8 mouse cellular contexts compared by ENCODE assay signal in the genomic region with DNA sequence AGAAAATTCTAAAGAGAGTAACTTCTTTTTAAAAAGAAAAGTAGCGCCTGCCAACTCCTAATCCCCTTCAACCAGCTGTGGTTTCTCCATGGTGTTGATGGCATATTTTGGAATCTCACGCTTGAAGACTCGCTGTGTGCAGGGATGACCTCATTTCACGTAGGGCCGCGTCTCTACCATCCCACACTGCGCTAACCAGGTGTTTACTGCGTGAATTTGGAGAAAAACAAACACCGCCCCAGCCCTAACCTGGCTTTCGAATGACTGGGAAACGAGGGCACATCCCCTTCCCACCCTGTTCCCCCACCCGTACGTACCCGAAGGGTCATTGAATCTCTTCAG. TPM values are rescaled to one million over a fixed set of nuclear protein-coding genes. Genes with fewer than 3 reads are reported as not detected.
DNase-seq lines count a peak whose midpoint lies in the region; ATAC-seq lines count a peak whose summit lies in the region.

No protein-coding gene starts in this region.

- peaks cover 31% of the 10 kb centered on the region for H3K36me3 ChIP-seq in kidney, embryonic 14.5 days (ENCODE audit: control insufficient read depth, insufficient read depth, low read length)
- H3K36me3 ChIP-seq in hindbrain, embryonic 15.5 days, result peaks cover 16% of the 10 kb centered on the region
- peaks cover 22% of the 10 kb centered on the region for H3K36me3 ChIP-seq in midbrain, embryonic 14.5 days (ENCODE audit: control insufficient read depth, insufficient read depth, low read length)

- WGBS in kidney, embryonic 14.5 days, result 1% methylated on average over 14 of the region's 14 CpGs
- WGBS in hindbrain, embryonic 15.5 days, result 1% methylated on average over 14 of the region's 14 CpGs
- WGBS in midbrain, embryonic 14.5 days, result under 1% methylated on average over 14 of the region's 14 CpGs

- DNase-seq in kidney, postnatal 14 days, result no peak
- DNase-seq in midbrain, embryonic 14.5 days, result no peak
- DNase-seq in cerebellum, postnatal 25 days, result no peak
- no peak for DNase-seq in left cerebral cortex, adult 9 months (ENCODE audit: low spot score in 2 of 2)
- no peak for DNase-seq in right cerebral cortex, postnatal 10 days (ENCODE audit: low spot score in 2 of 2)

- H3K4me2 ChIP-seq in kidney, embryonic 14.5 days (replicated peaks; ENCODE audit: low read depth, low read length), result peak overlapping the region; percentile 74
- H3K4me2 ChIP-seq in hindbrain, embryonic 15.5 days, result peak overlapping the region; percentile 90
- H3K4me2 ChIP-seq in midbrain, embryonic 14.5 days (ENCODE audit: low read length), result peak overlapping the region; percentile 73

- H3K27ac ChIP-seq in kidney, embryonic 14.5 days (ENCODE audit: low read depth, low read length), result no peak overlapping the region
- H3K27ac ChIP-seq in hindbrain, embryonic 15.5 days (replicated peaks), result no peak overlapping the region
- H3K27ac ChIP-seq in midbrain, embryonic 14.5 days (replicated peaks; ENCODE audit: low read depth, low read length), result no peak overlapping the region

- peak overlapping the region; percentile 94 for H3K4me3 ChIP-seq in kidney, embryonic 14.5 days (ENCODE audit: low read length)
- H3K4me3 ChIP-seq in hindbrain, embryonic 15.5 days, result peak overlapping the region; percentile 92
- H3K4me3 ChIP-seq in midbrain, embryonic 14.5 days (replicated peaks; ENCODE audit: low read depth, low read length), result peak overlapping the region; percentile 37

- no peak for ATAC-seq in kidney, embryonic 14.5 days (ENCODE audit: low FRiP score, low TSS enrichment)
- peak; percentile 6; the same call in 1 of the 2 replicates for ATAC-seq in common myeloid progenitor, adult 5-6 weeks (replicated peaks; ENCODE audit: low read depth, poor library complexity, severe bottlenecking)
- peak; percentile 52 for ATAC-seq in hindbrain, embryonic 15.5 days (ENCODE audit: low FRiP score, low read depth)
- no peak; the same call in 1 of the 2 replicates for ATAC-seq in midbrain, embryonic 14.5 days (ENCODE audit: low FRiP score, low TSS enrichment)

- H3K9ac ChIP-seq in kidney, embryonic 14.5 days (ENCODE audit: low read depth, low read length), result peak overlapping the region; percentile 68
- peak overlapping the region; percentile 19; the same call in 1 of the 2 replicates for H3K9ac ChIP-seq in hindbrain, embryonic 15.5 days
- H3K9ac ChIP-seq in midbrain, embryonic 14.5 days (replicated peaks; ENCODE audit: low read length), result peak overlapping the region; percentile 27; the same call in 1 of the 2 replicates

- no peaks in the 10 kb centered on the region for H3K27me3 ChIP-seq in kidney, embryonic 14.5 days (ENCODE audit: control insufficient read depth, insufficient read depth, low read length)
- no peaks in the 10 kb centered on the region for H3K27me3 ChIP-seq in hindbrain, embryonic 15.5 days
- H3K27me3 ChIP-seq in midbrain, embryonic 14.5 days (ENCODE audit: control insufficient read depth, insufficient read depth, low read length), result no peaks in the 10 kb centered on the region

- peaks cover 14% of the 10 kb centered on the region; the same call in 1 of the 2 replicates for H3K4me1 ChIP-seq in kidney, embryonic 14.5 days (ENCODE audit: control insufficient read depth, insufficient read depth, low read length)
- H3K4me1 ChIP-seq in hindbrain, embryonic 15.5 days (replicated peaks), result peaks cover 19% of the 10 kb centered on the region
- H3K4me1 ChIP-seq in midbrain, embryonic 14.5 days (ENCODE audit: control insufficient read depth, insufficient read depth, low read length), result peaks cover 22% of the 10 kb centered on the region

- H3K9me3 ChIP-seq in kidney, embryonic 14.5 days (ENCODE audit: control insufficient read depth, low read length), result no peaks in the 10 kb centered on the region
- H3K9me3 ChIP-seq in hindbrain, embryonic 15.5 days, result no peaks in the 10 kb centered on the region
- H3K9me3 ChIP-seq in midbrain, embryonic 14.5 days (ENCODE audit: control insufficient read depth, low read length), result no peaks in the 10 kb centered on the region

RNA-seq across cellular contexts. Expression of a gene that starts 0.3 kb away (rescaled TPM):
- 55.6 and 56.6 TPM in 2 replicates for polyA plus RNA-seq in kidney, embryonic 14.5 days (2014; fragmentation: Nextera tagmentation; extraction: Ambion mirVana)
- total RNA-seq in common myeloid progenitor, adult 5-6 weeks (2017), result 93.3 and 111 TPM in 2 replicates
- 8.1 and 9.4 TPM in 2 replicates for polyA plus RNA-seq in hindbrain, embryonic 15.5 days (2015; fragmentation: Nextera tagmentation; extraction: Ambion mirVana)
- 5.1 and 8.7 TPM in 2 replicates for polyA plus RNA-seq in midbrain, embryonic 14.5 days (2014; fragmentation: Nextera tagmentation; extraction: Ambion mirVana)

RNA-seq across cellular contexts. Expression of a gene that starts 0.5 kb away (rescaled TPM):
- 204 and 255 TPM in 2 replicates for polyA plus RNA-seq in kidney, embryonic 14.5 days (2014; fragmentation: Nextera tagmentation; extraction: Ambion mirVana)
- 173 and 217 TPM in 2 replicates for total RNA-seq in common myeloid progenitor, adult 5-6 weeks (2017)
- polyA plus RNA-seq in hindbrain, embryonic 15.5 days (2015; fragmentation: Nextera tagmentation; extraction: Ambion mirVana), result 60.3 and 65.9 TPM in 2 replicates
- polyA plus RNA-seq in midbrain, embryonic 14.5 days (2014; fragmentation: Nextera tagmentation; extraction: Ambion mirVana), result 62.9 and 74.9 TPM in 2 replicates

RNA-seq across cellular contexts. Expression of a gene that starts 22.1 kb away (rescaled TPM):
- polyA plus RNA-seq in kidney, embryonic 14.5 days (2014; fragmentation: Nextera tagmentation; extraction: Ambion mirVana), result 24.7 and 35.2 TPM in 2 replicates
- total RNA-seq in common myeloid progenitor, adult 5-6 weeks (2017), result 71.8 and 83.1 TPM in 2 replicates
- 36.8 and 39.3 TPM in 2 replicates for polyA plus RNA-seq in hindbrain, embryonic 15.5 days (2015; fragmentation: Nextera tagmentation; extraction: Ambion mirVana)
- polyA plus RNA-seq in midbrain, embryonic 14.5 days (2014; fragmentation: Nextera tagmentation; extraction: Ambion mirVana), result 31.0 and 43.6 TPM in 2 replicates

RNA-seq across cellular contexts. Expression of a gene that starts 38.0 kb away (rescaled TPM):
- polyA plus RNA-seq in kidney, embryonic 14.5 days (2014; fragmentation: Nextera tagmentation; extraction: Ambion mirVana), result 94.7 and 104 TPM in 2 replicates
- 112 and 124 TPM in 2 replicates for total RNA-seq in common myeloid progenitor, adult 5-6 weeks (2017)
- polyA plus RNA-seq in hindbrain, embryonic 15.5 days (2015; fragmentation: Nextera tagmentation; extraction: Ambion mirVana), result 55.8 and 58.2 TPM in 2 replicates
- polyA plus RNA-seq in midbrain, embryonic 14.5 days (2014; fragmentation: Nextera tagmentation; extraction: Ambion mirVana), result 55.3 and 69.9 TPM in 2 replicates

Comparison
In these comparisons a context has a peak if more than half of its experiments do, and no peak if none do; other contexts are left out.
1. ATAC-seq: peak in common myeloid progenitor, adult 5-6 weeks (single experiment) and hindbrain, embryonic 15.5 days (single experiment); none in kidney, embryonic 14.5 days (single experiment) and midbrain, embryonic 14.5 days (single experiment).
2. H3K4me3 ChIP-seq: peak in every context shown above with its lines; median percentile 94 in kidney, embryonic 14.5 days; 92 in hindbrain, embryonic 15.5 days; 37 in midbrain, embryonic 14.5 days.
3. Peak in every context shown above with its lines, with median percentiles within 50 percentile points of each other: H3K4me2 ChIP-seq and H3K9ac ChIP-seq.